Mouse (Mus musculus): ENCODE data around the gene Smdt1.
"Not testable (repeated sequence)": the region's sequence is repeated elsewhere in the genome, so short reads cannot be mapped to it uniquely, and the experiment has no call there.

DNA sequence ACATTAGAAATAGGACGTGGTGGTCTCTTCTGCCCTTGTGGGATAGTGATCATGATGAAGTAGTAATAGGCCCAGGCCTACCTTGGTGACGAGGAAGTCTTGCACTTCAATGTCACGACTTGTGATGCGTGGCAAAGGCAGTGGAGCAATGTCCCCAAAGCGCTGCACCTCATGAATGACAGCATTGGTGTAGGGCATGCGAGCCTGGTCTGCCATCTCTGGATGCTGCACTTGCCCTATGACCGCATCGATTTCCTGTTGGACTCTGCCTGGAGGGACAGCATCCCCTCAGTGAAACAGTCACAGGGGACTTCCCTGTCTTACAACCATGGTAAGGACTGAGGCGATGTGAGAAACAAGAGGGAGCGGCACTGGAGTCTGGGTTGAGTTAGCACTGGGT lies 51.2 kb downstream of the Smdt1 start:
- not testable (repeated sequence) for TF ChIP-seq CTCF (IDR thresholded peaks at IDR 0.05; ENCODE audit: extremely low read depth, insufficient read depth, insufficient read length, insufficient replicate concordance); POLR2A (IDR thresholded peaks at IDR 0.05; ENCODE audit: low read depth, low read length)
